Mouse (Mus musculus) gastrocnemius, postnatal 14 days (tissue): Measurements from ENCODE around the gene 4930404N11Rik. TPM values are rescaled to one million over a fixed set of nuclear protein-coding genes. Genes with fewer than 3 reads are reported as not detected.

Experiments
- DNase-seq: peaks from one replicate; pipeline ENCODE4 v3.0.0; 2021; ENCODE audit warnings: mixed read lengths
- intact Hi-C: fragments of 180-260 bp; cut with DNase I; formaldehyde crosslinking; loops from one replicate; pipeline ENCODE4 v1.15.1; 2025; ENCODE audit warnings: low total_unique reads
- microRNA-seq, 2 experiments: library from miRNA; unstranded; fragments of <30 nt; microRNA quantifications; one replicate each; pipeline ENCODE4 v1.2.0; 2021
- total RNA-seq, 2 experiments: library from RNA; stranded (reverse); gene quantifications; 2 replicates each; pipeline ENCODE4 v1.2.3; 2021

The 4930404N11Rik gene
- total RNA-seq, 2 experiments from 2014 or later: 0.37 to 0.42 TPM

GRCm38 (mm10) chr10:81319741-81320549 lies 45.7 kb downstream of the 4930404N11Rik start:
- intact Hi-C loops: no loop called here
- no peak for DNase-seq

GRCm38 (mm10) chr10:81319330-81319699 lies 46.3 kb downstream of the 4930404N11Rik start:
- no peak for DNase-seq
- intact Hi-C loops: no loop called here

GRCm38 (mm10) chr10:81318589-81319329 lies 46.9 kb downstream of the 4930404N11Rik start:
- DNase-seq: no peak
- intact Hi-C loops: no loop called here

- intact Hi-C loops: no loop called here
- DNase-seq: peak; percentile 44
These were observed 48.3 kb downstream of the 4930404N11Rik start for GRCm38 (mm10) chr10:81317273-81317672.

GRCm38 (mm10) chr10:81316338-81317060 lies 49.1 kb downstream of the 4930404N11Rik start:
- DNase-seq: no peak
- intact Hi-C loops: no loop called here

- intact Hi-C loops: no loop called here
- DNase-seq: no peak
These were observed 50.0 kb downstream of the 4930404N11Rik start for GRCm38 (mm10) chr10:81315587-81315986.

GRCm38 (mm10) chr10:81314201-81314600 lies 51.4 kb downstream of the 4930404N11Rik start:
- DNase-seq: no peak
- intact Hi-C loops: no loop called here

- DNase-seq: no peak
- intact Hi-C loops: no loop called here
These were observed 52.0 kb downstream of the 4930404N11Rik start for GRCm38 (mm10) chr10:81313581-81313980.

Small RNAs within 50 kb of the gene (microRNA-seq; reads per million reads assigned to microRNA genes)
- gene Mir6913: 0 reads per million in 2 experiments

Other genes starting within 250 kb of the 4930404N11Rik start
- 10 to 100 TPM; 28.2 to 30.1 TPM for gene Zbtb7a, start 230.6 kb downstream of the 4930404N11Rik start, total RNA-seq
- 10 to 100 TPM; 12.3 to 12.8 TPM for gene Pias4, start 197.9 kb downstream of the 4930404N11Rik start, total RNA-seq
- gene Eef2, start 189.2 kb downstream of the 4930404N11Rik start, total RNA-seq: 100 to 1,000 TPM; 892 to 898 TPM
- 10 to 100 TPM; 21.2 to 24.8 TPM for gene Dapk3, start 182.8 kb downstream of the 4930404N11Rik start, total RNA-seq
- gene 4930442H23Rik, start 182.0 kb downstream of the 4930404N11Rik start, total RNA-seq: not detected
- gene Nmrk2, start 163.8 kb downstream of the 4930404N11Rik start, total RNA-seq: 1 to 10 TPM; 1.8 to 5.5 TPM
- gene Atcay, start 135.0 kb downstream of the 4930404N11Rik start, total RNA-seq: under 1 TPM in 1 of 2 experiments, not detected in 1; 0.06 TPM
- gene Zfr2, start 132.7 kb downstream of the 4930404N11Rik start, total RNA-seq: 1 to 10 TPM; 1.7 to 2.5 TPM
- gene Matk, start 112.9 kb downstream of the 4930404N11Rik start, total RNA-seq: under 1 TPM; 0.33 to 0.57 TPM
- gene Mrpl54, start 98.9 kb downstream of the 4930404N11Rik start, total RNA-seq: 10 to 100 TPM; 93.1 to 99.9 TPM
- 10 to 100 TPM; 62.8 to 71.1 TPM for gene Apba3, start 98.9 kb downstream of the 4930404N11Rik start, total RNA-seq
- not detected for gene Tjp3, start 74.2 kb downstream of the 4930404N11Rik start, total RNA-seq
- 10 to 100 TPM; 18.5 to 22.8 TPM for gene Pip5k1c, start 72.9 kb downstream of the 4930404N11Rik start, total RNA-seq
- 1 to 10 TPM; 7.7 to 10.0 TPM for gene Cactin, start 44.7 kb downstream of the 4930404N11Rik start, total RNA-seq
- gene Tbxa2r, start 37.1 kb downstream of the 4930404N11Rik start, total RNA-seq: 1 to 10 TPM; 1.5 to 2.2 TPM
- gene Gipc3, start 22.6 kb downstream of the 4930404N11Rik start, total RNA-seq: 1 to 10 TPM; 1.8 to 2.0 TPM
- gene Hmg20b, start 15.3 kb downstream of the 4930404N11Rik start, total RNA-seq: 10 to 100 TPM; 24.3 to 25.8 TPM
- gene Mfsd12, start 8.3 kb downstream of the 4930404N11Rik start, total RNA-seq: 1 to 10 TPM; 3.7 to 4.0 TPM
- gene Fzr1, start 12.7 kb upstream of the 4930404N11Rik start, total RNA-seq: 10 to 100 TPM; 11.9 to 15.4 TPM
- gene Dohh, start 18.6 kb upstream of the 4930404N11Rik start, total RNA-seq: 10 to 100 TPM; 38.6 to 39.8 TPM
- gene Gm48551, start 18.6 kb upstream of the 4930404N11Rik start, total RNA-seq: under 1 TPM; 0.41 to 0.47 TPM
- gene Gm48552, start 23.2 kb upstream of the 4930404N11Rik start, total RNA-seq: under 1 TPM in 1 of 2 experiments, not detected in 1; 0.80 TPM
- gene Smim24, start 27.2 kb upstream of the 4930404N11Rik start, total RNA-seq: under 1 TPM; 0.45 to 0.91 TPM
- 100 to 1,000 TPM; 262 to 320 TPM for gene Nfic, start 89.8 kb upstream of the 4930404N11Rik start, total RNA-seq
- gene Celf5, start 116.9 kb upstream of the 4930404N11Rik start, total RNA-seq: under 1 TPM; 0.09 to 0.23 TPM
- gene Ncln, start 130.6 kb upstream of the 4930404N11Rik start, total RNA-seq: 10 to 100 TPM; 39.1 to 47.3 TPM
- gene S1pr4, start 134.3 kb upstream of the 4930404N11Rik start, total RNA-seq: under 1 TPM; 0.64 to 0.86 TPM
- gene Gna15, start 158.4 kb upstream of the 4930404N11Rik start, total RNA-seq: 1 to 10 TPM in 1 of 2 experiments, under 1 TPM in 1; 0.60 to 1.2 TPM
- gene Gna11, start 179.4 kb upstream of the 4930404N11Rik start, total RNA-seq: 10 to 100 TPM; 31.6 to 34.6 TPM
- gene Aes, start 193.7 kb upstream of the 4930404N11Rik start, total RNA-seq: 100 to 1,000 TPM; 660 to 698 TPM
- 1 to 10 TPM; 4.3 to 4.4 TPM for gene Tle2, start 208.7 kb upstream of the 4930404N11Rik start, total RNA-seq
- 1 to 10 TPM; 2.4 to 4.4 TPM for gene Tle6, start 235.3 kb upstream of the 4930404N11Rik start, total RNA-seq
- gene BC025920, start 240.5 kb upstream of the 4930404N11Rik start, total RNA-seq: 1 to 10 TPM; 1.7 to 2.2 TPM